Mouse (Mus musculus) stomach, embryonic 16.5 days (tissue): ENCODE measurements around the gene Tcl1b2. TPM values are rescaled to one million over a fixed set of nuclear protein-coding genes. Genes with fewer than 3 reads are reported as not detected.
"Not testable (repeated sequence)": the region's sequence is repeated elsewhere in the genome, so short reads cannot be mapped to it uniquely, and the experiment has no call there.

Experiments
- ATAC-seq: fragments of 200-750 bp; cut with Nextera tagmentation; 2 replicates; pipeline ENCODE4 v1.8.0; 2017; ENCODE audit warnings: moderate number of reproducible peaks, moderate TSS enrichment; ENCODE audit not compliant: insufficient read depth, low FRiP score
- H3K27ac ChIP-seq: fragments of 300-500 bp; sonication (generic); 2 replicates; pipeline ENCODE4 v1.5.1; 2014; ENCODE audit warnings: low read length
- H3K27me3 ChIP-seq: fragments of 300-500 bp; sonication (generic); 2 replicates; pipeline ENCODE4 v1.6.1; 2014; ENCODE audit warnings: low read length, control low read depth, mixed read lengths; ENCODE audit not compliant: control insufficient read depth, insufficient read depth
- H3K36me3 ChIP-seq: fragments of 300-500 bp; sonication (generic); 2 replicates; pipeline ENCODE4 v1.6.1; 2014; ENCODE audit warnings: low read length; ENCODE audit not compliant: control insufficient read depth, insufficient read depth
- H3K4me1 ChIP-seq: fragments of 300-500 bp; sonication (generic); 2 replicates; pipeline ENCODE4 v1.6.1; 2014; ENCODE audit warnings: low read length, control low read depth, mixed read lengths; ENCODE audit not compliant: control insufficient read depth, insufficient read depth
- H3K4me2 ChIP-seq: fragments of 300-500 bp; sonication (generic); 2 replicates; pipeline ENCODE4 v1.6.1; 2014; ENCODE audit warnings: low read depth, low read length, mixed read lengths
- H3K4me3 ChIP-seq: fragments of 300-500 bp; sonication (generic); replicated peaks from 2 replicates; pipeline ENCODE4 v1.5.1; 2014; ENCODE audit warnings: mild to moderate bottlenecking, low read length
- H3K9ac ChIP-seq: fragments of 300-500 bp; sonication (generic); 2 replicates; pipeline ENCODE4 v1.6.1; 2014; ENCODE audit warnings: low read length
- H3K9me3 ChIP-seq: fragments of 300-500 bp; sonication (generic); replicated peaks from 2 replicates; pipeline ENCODE4 v1.6.1; 2016; ENCODE audit warnings: low read length, control low read depth; ENCODE audit not compliant: control insufficient read depth
- WGBS: fragments of 180-500 bp; shearing (Covaris S2); extraction: QIAGEN DNeasy Blood & Tissue Kit; methylation state at CpG from one replicate; pipeline ENCODE4 v1.1.7; 2014; 5-methylcytosine and 5-hydroxymethylcytosine counted together
- polyA plus RNA-seq: library from polyadenylated mRNA; unstranded; fragments of >200 nt; fragmentation: Nextera tagmentation; extraction: Ambion mirVana; gene quantifications from 2 replicates; pipeline ENCODE4 v1.2.1, GENCODE M21; 2015

The Tcl1b2 gene
- polyA plus RNA-seq, 1 experiment from 2014 or later = not detected

DNA sequence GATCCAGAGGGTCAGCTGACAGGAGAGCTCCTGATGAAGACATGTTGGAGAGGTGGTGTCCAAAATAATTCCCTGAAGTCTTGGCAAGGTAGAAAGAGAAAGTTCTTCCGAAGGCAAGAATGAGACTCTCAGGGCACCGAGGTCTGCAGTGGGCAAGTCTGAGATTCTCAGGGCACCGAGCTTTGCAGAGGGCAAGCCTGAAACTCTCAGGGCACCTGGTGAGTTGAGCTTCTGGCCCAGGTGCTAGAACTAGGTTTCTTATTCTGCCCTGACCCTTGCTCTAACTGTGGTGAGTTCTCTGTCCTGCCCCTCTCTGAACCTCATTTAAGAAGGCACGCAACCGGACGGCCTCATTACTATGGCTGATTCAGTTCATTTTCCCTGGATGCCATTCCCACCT lies 44.9 kb downstream of the Tcl1b2 start, which contains the start of gene Tcl1b3:
TSS of gene Tcl1b3 (plus strand) at position 301 of the 400 bp plus-strand sequence.
- not testable (repeated sequence) for H3K4me2 ChIP-seq, H3K4me3 ChIP-seq, H3K27ac ChIP-seq, H3K4me1 ChIP-seq, H3K36me3 ChIP-seq, H3K9me3 ChIP-seq, ATAC-seq, H3K9ac ChIP-seq, H3K27me3 ChIP-seq
- whole genome bisulfite sequencing = 93% methylated on average over 6 of the region's 6 CpGs

- H3K36me3 ChIP-seq, H3K27me3 ChIP-seq, H3K27ac ChIP-seq, H3K9ac ChIP-seq, H3K9me3 ChIP-seq, ATAC-seq, H3K4me1 ChIP-seq, H3K4me2 ChIP-seq, H3K4me3 ChIP-seq: not testable (repeated sequence)
- 68% methylated on average over 7 of the region's 7 CpGs for WGBS
These were observed 54.1 kb downstream of the Tcl1b2 start for GRCm38 (mm10) chr12:105199684-105200497.

GRCm38 (mm10) chr12:105201657-105202056 lies 55.8 kb downstream of the Tcl1b2 start, which contains the start of gene Tcl1b4:
TSS of gene Tcl1b4 (plus strand) at chr12:105201957.
- H3K27ac ChIP-seq, H3K9ac ChIP-seq, H3K36me3 ChIP-seq, H3K4me3 ChIP-seq, H3K4me1 ChIP-seq, H3K4me2 ChIP-seq, ATAC-seq, H3K27me3 ChIP-seq, H3K9me3 ChIP-seq: not testable (repeated sequence)
- WGBS = 68% methylated on average over 1 of the region's 1 CpGs

Other genes starting within 250 kb of the Tcl1b2 start
- gene Syne3, start 136.2 kb upstream of the Tcl1b2 start, polyA plus RNA-seq = 0.55 and 0.81 TPM in 2 replicates
- 121 and 150 TPM in 2 replicates for gene Glrx5, start 113.3 kb upstream of the Tcl1b2 start, polyA plus RNA-seq
- not detected in 2 replicates for gene Tcl1b1, start 13.7 kb downstream of the Tcl1b2 start, polyA plus RNA-seq
- gene Tcl1b5, start 30.3 kb downstream of the Tcl1b2 start, polyA plus RNA-seq = not detected in 2 replicates
- not detected in 2 replicates for gene Tcl1b3, start 45.0 kb downstream of the Tcl1b2 start, polyA plus RNA-seq
- not detected in 2 replicates for gene Tcl1b4, start 55.9 kb downstream of the Tcl1b2 start, polyA plus RNA-seq
- not detected in 2 replicates for gene Tcl1, start 76.8 kb downstream of the Tcl1b2 start, polyA plus RNA-seq
- 0.15 and 0.17 TPM in 2 replicates for gene Tunar, start 187.9 kb downstream of the Tcl1b2 start, polyA plus RNA-seq